Mouse (Mus musculus) macrophage (primary cell): Measurements from ENCODE around the gene Bmp2k. TPM values are rescaled to one million over a fixed set of nuclear protein-coding genes. Genes with fewer than 3 reads are reported as not detected.

ENCODE experiments used
- polyA plus RNA-seq: library from polyadenylated mRNA; stranded (reverse); fragments of 250-400 nt; gene quantifications from 3 replicates; pipeline ENCODE4 v1.2.4, GENCODE M21; 2018; ENCODE audit warnings: inconsistent platforms

Bmp2k gene
- polyA plus RNA-seq, 1 experiment from 2014 or later, result 22.1 TPM

Other genes with a start within 250 kb of the Bmp2k start
- 299 to 390 TPM (median 368 TPM) in 3 replicates for gene Anxa3, start 204.3 kb upstream of the Bmp2k start, polyA plus RNA-seq
- 1.1 to 2.6 TPM (median 1.5 TPM) in 3 replicates for gene Paqr3, start 113.9 kb downstream of the Bmp2k start, polyA plus RNA-seq